Mouse (Mus musculus) embryonic fibroblast, embryonic 13.5 days (primary cell): Measurements from ENCODE around the gene Tgfb2.

Experiments used
- CTCF ChIP-seq: IDR thresholded peaks from 2 replicates; pipeline ENCODE4 v1.5.1; 2011; ENCODE audit warnings: mild to moderate bottlenecking, control low read depth, low read length, moderate library complexity, borderline replicate concordance; ENCODE audit not compliant: insufficient read depth
- POLR2A ChIP-seq: IDR thresholded peaks from 2 replicates; pipeline ENCODE4 v1.6.1; 2011; ENCODE audit warnings: low read depth, mild to moderate bottlenecking, control low read depth, low read length, moderate library complexity

DNA sequence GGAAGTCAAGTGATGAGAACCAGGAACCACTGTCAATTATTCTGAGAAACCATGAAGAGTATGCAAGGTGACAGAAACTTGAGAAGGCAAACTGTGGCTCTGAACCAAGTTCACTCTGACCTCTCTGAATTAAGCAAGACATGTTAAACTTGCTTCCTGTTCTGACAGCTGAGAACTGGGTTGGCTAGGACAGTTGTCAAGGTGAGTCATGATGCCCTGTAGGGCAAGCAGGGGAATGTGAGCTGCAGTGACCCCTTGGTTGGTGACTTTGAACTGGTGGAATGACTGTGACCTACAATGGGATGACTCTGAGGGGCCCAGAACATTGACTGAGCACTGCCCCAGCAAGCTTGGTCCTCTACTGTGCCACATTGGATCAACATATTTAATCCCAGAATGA is 121.9 kb downstream of the Tgfb2 start:
- TF ChIP-seq POLR2A (no peak), CTCF (no peak)
